Mouse (Mus musculus) CH12.LX (cell line): ENCODE results near the gene Casq1. TPM values are rescaled to one million over a fixed set of nuclear protein-coding genes. Genes with fewer than 3 reads are reported as not detected.

Source experiments
- polyA plus RNA-seq: library from polyadenylated mRNA; unstranded; fragments of >175 nt; gene quantifications from 2 replicates; pipeline ENCODE4 v1.2.1, GENCODE M21; 2012; ENCODE audit warnings: low read depth; ENCODE audit not compliant: insufficient read length
- total RNA-seq, 2 experiments: library from RNA; depleted of rRNA; stranded (reverse); fragments of 300-350 nt in 1 of 2; fragments of >200 nt in 1 of 2; gene quantifications; 2 replicates each; pipeline ENCODE4 v1.2.3; 2012 to 2014

Casq1 gene
- total and polyA plus RNA-seq, 3 experiments: 0.21 to 0.96 TPM; not detected in 1

Other genes starting within 250 kb of the Casq1 start
- 5.0 and 7.3 TPM in 2 replicates for gene Vangl2, start 191.4 kb downstream of the Casq1 start, total RNA-seq (2012; rRNA removed)
- gene Vangl2, start 191.4 kb downstream of the Casq1 start, total RNA-seq (2014; rRNA removed): 3.6 and 4.1 TPM in 2 replicates
- gene Vangl2, start 191.4 kb downstream of the Casq1 start, polyA plus RNA-seq: 7.9 and 9.4 TPM in 2 replicates
- gene Nhlh1, start 162.3 kb downstream of the Casq1 start, total RNA-seq (2012; rRNA removed): not detected in 2 replicates
- gene Nhlh1, start 162.3 kb downstream of the Casq1 start, total RNA-seq (2014; rRNA removed): not detected in 2 replicates
- 0.16 TPM in 1 of 2 replicates, not detected in the other for gene Nhlh1, start 162.3 kb downstream of the Casq1 start, polyA plus RNA-seq
- 158 and 165 TPM in 2 replicates for gene Copa, start 137.3 kb downstream of the Casq1 start, total RNA-seq (2012; rRNA removed)
- gene Copa, start 137.3 kb downstream of the Casq1 start, total RNA-seq (2014; rRNA removed): 155 and 157 TPM in 2 replicates
- 160 and 165 TPM in 2 replicates for gene Copa, start 137.3 kb downstream of the Casq1 start, polyA plus RNA-seq
- 21.5 and 24.5 TPM in 2 replicates for gene Ncstn, start 137.1 kb downstream of the Casq1 start, total RNA-seq (2012; rRNA removed)
- 12.4 and 15.0 TPM in 2 replicates for gene Ncstn, start 137.1 kb downstream of the Casq1 start, total RNA-seq (2014; rRNA removed)
- 52.4 and 56.1 TPM in 2 replicates for gene Ncstn, start 137.1 kb downstream of the Casq1 start, polyA plus RNA-seq
- gene Pex19, start 93.1 kb downstream of the Casq1 start, total RNA-seq (2012; rRNA removed): 43.5 and 46.0 TPM in 2 replicates
- gene Pex19, start 93.1 kb downstream of the Casq1 start, total RNA-seq (2014; rRNA removed): 47.9 and 53.6 TPM in 2 replicates
- 58.2 and 60.5 TPM in 2 replicates for gene Pex19, start 93.1 kb downstream of the Casq1 start, polyA plus RNA-seq
- 47.7 and 58.5 TPM in 2 replicates for gene Dcaf8, start 71.8 kb downstream of the Casq1 start, total RNA-seq (2012; rRNA removed)
- 46.2 and 50.1 TPM in 2 replicates for gene Dcaf8, start 71.8 kb downstream of the Casq1 start, total RNA-seq (2014; rRNA removed)
- gene Dcaf8, start 71.8 kb downstream of the Casq1 start, polyA plus RNA-seq: 77.2 and 80.7 TPM in 2 replicates
- gene Pea15a, start 13.1 kb downstream of the Casq1 start, total RNA-seq (2012; rRNA removed): 14.9 and 15.6 TPM in 2 replicates
- gene Pea15a, start 13.1 kb downstream of the Casq1 start, total RNA-seq (2014; rRNA removed): 21.5 and 23.7 TPM in 2 replicates
- gene Pea15a, start 13.1 kb downstream of the Casq1 start, polyA plus RNA-seq: 50.6 and 52.1 TPM in 2 replicates
- not detected in 2 replicates for gene Atp1a4, start 38.5 kb upstream of the Casq1 start, total RNA-seq (2012; rRNA removed)
- not detected in 2 replicates for gene Atp1a4, start 38.5 kb upstream of the Casq1 start, total RNA-seq (2014; rRNA removed)
- 0.07 TPM in 1 of 2 replicates, not detected in the other for gene Atp1a4, start 38.5 kb upstream of the Casq1 start, polyA plus RNA-seq
- 29.3 and 37.0 TPM in 2 replicates for gene Igsf8, start 41.8 kb upstream of the Casq1 start, total RNA-seq (2012; rRNA removed)
- 7.4 and 8.3 TPM in 2 replicates for gene Igsf8, start 41.8 kb upstream of the Casq1 start, total RNA-seq (2014; rRNA removed)
- 22.1 and 25.9 TPM in 2 replicates for gene Igsf8, start 41.8 kb upstream of the Casq1 start, polyA plus RNA-seq
- gene Atp1a2, start 78.2 kb upstream of the Casq1 start, total RNA-seq (2012; rRNA removed): 0.13 and 0.21 TPM in 2 replicates
- gene Atp1a2, start 78.2 kb upstream of the Casq1 start, total RNA-seq (2014; rRNA removed): 0.03 and 0.07 TPM in 2 replicates
- gene Atp1a2, start 78.2 kb upstream of the Casq1 start, polyA plus RNA-seq: 0.23 and 0.33 TPM in 2 replicates
- gene Kcnj9, start 109.5 kb upstream of the Casq1 start, total RNA-seq (2012; rRNA removed): 0.04 TPM in 1 of 2 replicates, not detected in the other
- gene Kcnj9, start 109.5 kb upstream of the Casq1 start, total RNA-seq (2014; rRNA removed): not detected in 2 replicates
- 0.07 and 0.10 TPM in 2 replicates for gene Kcnj9, start 109.5 kb upstream of the Casq1 start, polyA plus RNA-seq
- 0.08 and 0.13 TPM in 2 replicates for gene Kcnj10, start 121.3 kb upstream of the Casq1 start, total RNA-seq (2012; rRNA removed)
- gene Kcnj10, start 121.3 kb upstream of the Casq1 start, total RNA-seq (2014; rRNA removed): not detected in 2 replicates
- gene Kcnj10, start 121.3 kb upstream of the Casq1 start, polyA plus RNA-seq: 0.06 TPM in 1 of 2 replicates, not detected in the other
- gene Pigm, start 156.7 kb upstream of the Casq1 start, total RNA-seq (2012; rRNA removed): 8.6 and 9.5 TPM in 2 replicates
- gene Pigm, start 156.7 kb upstream of the Casq1 start, total RNA-seq (2014; rRNA removed): 13.8 and 14.3 TPM in 2 replicates
- gene Pigm, start 156.7 kb upstream of the Casq1 start, polyA plus RNA-seq: 8.7 and 10.7 TPM in 2 replicates